Mouse (Mus musculus): Measurements from ENCODE around the gene Dnmbp. TPM values are rescaled to one million over a fixed set of nuclear protein-coding genes. Genes with fewer than 3 reads are reported as not detected.

The Dnmbp gene
- 15.3 and 34.4 TPM in 2 replicates for polyA plus RNA-seq (2012; rRNA removed; ENCODE audit: low replicate concordance)

DNA sequence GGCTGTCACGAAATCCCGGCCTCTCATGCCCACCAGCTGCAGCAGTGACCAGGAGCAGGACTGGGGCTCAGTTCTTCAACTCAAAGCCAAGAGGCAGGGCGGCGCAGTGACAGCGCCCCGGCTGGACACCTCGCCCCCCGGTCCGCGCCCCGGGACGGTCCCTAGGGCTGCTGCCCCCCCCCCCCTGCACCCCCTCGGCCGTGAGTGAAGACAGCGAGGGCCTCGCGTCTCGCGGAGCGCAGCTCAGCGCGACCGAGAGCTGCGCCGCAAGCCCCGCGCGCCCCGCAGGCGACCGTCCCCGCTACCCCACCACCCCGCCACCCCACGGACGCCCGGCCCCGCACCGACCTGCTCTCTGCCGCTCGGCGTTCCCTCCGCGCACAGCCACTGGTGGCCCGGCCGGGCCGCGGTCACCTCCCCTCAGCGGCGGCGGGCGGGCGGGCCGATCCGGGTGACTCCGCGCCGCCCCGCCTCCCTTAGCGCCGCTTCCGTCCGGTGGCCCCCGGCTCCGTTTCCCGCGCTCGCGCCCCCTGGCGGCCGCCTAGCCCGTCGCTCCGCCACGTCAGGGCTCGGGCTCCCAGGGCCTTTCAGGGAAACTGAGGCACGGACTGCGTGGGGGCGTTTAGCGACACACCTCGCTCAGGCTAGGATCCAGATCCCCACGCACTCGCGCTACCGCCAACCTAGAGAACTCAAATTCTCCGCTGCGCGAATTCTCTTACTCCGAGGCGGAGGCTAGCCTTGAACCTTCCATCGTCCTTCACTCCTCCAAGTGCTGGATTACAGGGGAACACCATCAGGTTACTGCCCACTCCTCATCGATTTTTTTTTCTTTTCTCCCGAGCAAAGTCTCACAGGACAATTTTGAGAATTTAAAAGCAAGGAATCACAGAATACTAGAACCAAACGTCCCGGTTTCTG is at the start of gene Dnmbp:
Gene Dnmbp (minus strand): TSS at position 423 of the 921 bp plus-strand sequence.

GRCm38 (mm10) chr19:43986069-43986794 is 46.2 kb upstream of the Dnmbp start, which contains the start of gene Cpn1:
Gene Cpn1, minus strand, starts transcription at chr19:43986556.

Other genes starting within 250 kb of the Dnmbp start
- gene Cutc, start 187.2 kb downstream of the Dnmbp start, polyA plus RNA-seq (2012; rRNA removed; ENCODE audit: low replicate concordance), result 6.9 and 9.7 TPM in 2 replicates
- 19.0 and 19.4 TPM in 2 replicates for gene Cox15, start 187.2 kb downstream of the Dnmbp start, polyA plus RNA-seq (2012; rRNA removed; ENCODE audit: low replicate concordance)
- 0.23 and 0.36 TPM in 2 replicates for gene Abcc2, start 158.0 kb downstream of the Dnmbp start, polyA plus RNA-seq (2012; rRNA removed; ENCODE audit: low replicate concordance)
- 0.06 and 0.73 TPM in 2 replicates for gene Cpn1, start 46.4 kb upstream of the Dnmbp start, polyA plus RNA-seq (2012; rRNA removed; ENCODE audit: low replicate concordance)
- gene Cyp2c23, start 89.0 kb upstream of the Dnmbp start, polyA plus RNA-seq (2012; rRNA removed; ENCODE audit: low replicate concordance), result 0.42 and 0.80 TPM in 2 replicates
- gene Erlin1, start 129.6 kb upstream of the Dnmbp start, polyA plus RNA-seq (2012; rRNA removed; ENCODE audit: low replicate concordance), result 12.0 and 13.8 TPM in 2 replicates
- 17.4 and 20.3 TPM in 2 replicates for gene Chuk, start 167.3 kb upstream of the Dnmbp start, polyA plus RNA-seq (2012; rRNA removed; ENCODE audit: low replicate concordance)
- 9.1 and 11.1 TPM in 2 replicates for gene Cwf19l1, start 195.7 kb upstream of the Dnmbp start, polyA plus RNA-seq (2012; rRNA removed; ENCODE audit: low replicate concordance)
- 13.2 and 24.5 TPM in 2 replicates for gene Bloc1s2, start 206.3 kb upstream of the Dnmbp start, polyA plus RNA-seq (2012; rRNA removed; ENCODE audit: low replicate concordance)

Data from subcutaneous adipose tissue, adult 2 months (tissue).